Mouse (Mus musculus): ENCODE data around the gene Lrr1. TPM values are rescaled to one million over a fixed set of nuclear protein-coding genes. Genes with fewer than 3 reads are reported as not detected.

Gene Lrr1
- total RNA-seq (2012; rRNA removed) (10.2 and 14.1 TPM in 2 replicates), polyA plus RNA-seq (2012; ENCODE audit: insufficient read depth in 1 of 2, insufficient read length in 2 of 2, low read depth in 1 of 2, low replicate concordance in 2 of 2, missing spikeins in 1 of 2) (10 to 100 TPM in 1 of 2 experiments, not detected in 1; 23.1 TPM)

- Histone ChIP-seq H3K9me3 (replicated peaks; ENCODE audit: insufficient read depth, low read length) (no peaks in the 10 kb centered on the region), H3K79me2 (ENCODE audit: control insufficient read depth, insufficient read depth, low read length, poor library complexity) (peaks cover 11% of the 10 kb centered on the region), H3K27me3 (ENCODE audit: control insufficient read depth in 1 of 2, insufficient read depth in 2 of 2, low read length in 2 of 2) (no peaks in the 10 kb centered on the region), H3K27ac (ENCODE audit: control insufficient read depth, low read depth, low read length) (peak within 1 kb of the TSS; percentile 79), H3K4me1 (ENCODE audit: control insufficient read depth in 1 of 2, insufficient read depth in 2 of 2, low read length in 2 of 2) (peaks cover 2 to 12% of the 10 kb centered on the region in 2 experiments; a peak in 3 of 4 replicates), H3K9ac (ENCODE audit: control insufficient read depth, low read depth, low read length, poor library complexity, severe bottlenecking) (peak within 1 kb of the TSS; percentile 84), H3K4me3 (ENCODE audit: control insufficient read depth in 1 of 2, insufficient read depth in 1 of 2, low read depth in 2 of 2, low read length in 2 of 2) (peak within 1 kb of the TSS; percentile 70 to 78), H3K36me3 (ENCODE audit: control insufficient read depth in 1 of 2, insufficient read depth in 2 of 2, low read length in 2 of 2) (peaks cover 0 to 24% of the 10 kb centered on the region in 2 experiments; a peak in 3 of 4 replicates)
- TF ChIP-seq RCOR1 (IDR thresholded peaks at IDR 0.05; ENCODE audit: low read depth, low read length) (no peak), MAX (IDR thresholded peaks at IDR 0.05; ENCODE audit: low read length) (peak; percentile 99), POLR2AphosphoS2 (IDR thresholded peaks at IDR 0.05; ENCODE audit: low read length) (peak; percentile 58; the same call in 1 of the 2 replicates), EP300 (IDR thresholded peaks at IDR 0.05; ENCODE audit: low read depth in 1 of 2, low read length in 2 of 2) (no peak), HCFC1 (IDR thresholded peaks at IDR 0.05; ENCODE audit: low read depth, low read length) (peak; percentile 83), KAT2A (conservative IDR thresholded peaks at IDR 0.05; ENCODE audit: low read depth, low read length) (no peak), JUND (IDR thresholded peaks at IDR 0.05; ENCODE audit: low read depth, low read length) (no peak), E2F4 (IDR thresholded peaks at IDR 0.05; ENCODE audit: borderline replicate concordance, low read depth, low read length) (peak; percentile 89), NELFE (IDR thresholded peaks at IDR 0.05; ENCODE audit: low read depth, low read length) (peak; percentile 78), ZNF384 (IDR thresholded peaks at IDR 0.05; ENCODE audit: low read depth, low read length) (no peak), CTCF (IDR thresholded peaks at IDR 0.05 in 2 of 3, conservative IDR thresholded peaks at IDR 0.05 in 1 of 3; ENCODE audit: control insufficient read depth in 1 of 3, insufficient read depth in 1 of 3, low read depth in 2 of 3, low read length in 3 of 3, poor library complexity in 1 of 3, severe bottlenecking in 1 of 3) (no peak; a peak in 2 of 6 replicates), POLR2A (IDR thresholded peaks at IDR 0.05; ENCODE audit: control insufficient read depth in 1 of 2, insufficient read depth in 1 of 2, low read depth in 1 of 2, low read length in 2 of 2, poor library complexity in 1 of 2) (peak; percentile 82 to 91), MAFK (IDR thresholded peaks at IDR 0.05; ENCODE audit: borderline replicate concordance, low read depth, low read length) (no peak), ZC3H11A (IDR thresholded peaks at IDR 0.05; ENCODE audit: low read depth, low read length) (no peak), NRF1 (IDR thresholded peaks at IDR 0.05; ENCODE audit: insufficient read depth, low read depth, low read length, poor library complexity, severe bottlenecking) (no peak), SIN3A (IDR thresholded peaks at IDR 0.05; ENCODE audit: low read length) (peak; percentile 93; the same call in 1 of the 2 replicates), GABPA (IDR thresholded peaks at IDR 0.05; ENCODE audit: low read depth, low read length) (no peak), MXI1 (IDR thresholded peaks at IDR 0.05; ENCODE audit: low read depth, low read length) (peak; percentile 74), TCF12 (IDR thresholded peaks at IDR 0.05; ENCODE audit: low read depth, low read length) (no peak; the same call in 1 of the 2 replicates)
- DNase-seq (ENCODE audit: low read depth, low spot score): peak; percentile 93
Measured at GRCm38 (mm10) chr12:69168461-69169106, at the start of gene Lrr1. Gene Lrr1 (plus strand): TSS chr12:69168814.

- Histone ChIP-seq H3K4me1 (ENCODE audit: control insufficient read depth in 1 of 2, insufficient read depth in 2 of 2, low read length in 2 of 2) (peaks cover 0 to 4% of the 10 kb centered on the region in 2 experiments; a peak in 3 of 4 replicates), H3K27ac (ENCODE audit: control insufficient read depth, low read depth, low read length) (no peak overlapping the region), H3K79me2 (ENCODE audit: control insufficient read depth, insufficient read depth, low read length, poor library complexity) (no peaks in the 10 kb centered on the region), H3K36me3 (ENCODE audit: control insufficient read depth in 1 of 2, insufficient read depth in 2 of 2, low read length in 2 of 2) (peaks cover 0 to 3% of the 10 kb centered on the region in 2 experiments; a peak in 2 of 4 replicates), H3K9me3 (replicated peaks; ENCODE audit: insufficient read depth, low read length) (no peaks in the 10 kb centered on the region), H3K9ac (ENCODE audit: control insufficient read depth, low read depth, low read length, poor library complexity, severe bottlenecking) (no peak overlapping the region), H3K4me3 (ENCODE audit: control insufficient read depth in 1 of 2, insufficient read depth in 1 of 2, low read depth in 2 of 2, low read length in 2 of 2) (no peak overlapping the region), H3K27me3 (ENCODE audit: control insufficient read depth in 1 of 2, insufficient read depth in 2 of 2, low read length in 2 of 2) (no peaks in the 10 kb centered on the region)
- no peak for DNase-seq (ENCODE audit: low read depth, low spot score)
- TF ChIP-seq MYB (IDR thresholded peaks at IDR 0.05; ENCODE audit: low read depth, low read length): no peak
- no peak for TF ChIP-seq MAZ (IDR thresholded peaks at IDR 0.05; ENCODE audit: low read depth, low read length)
- no peak for TF ChIP-seq E2F4 (IDR thresholded peaks at IDR 0.05; ENCODE audit: borderline replicate concordance, low read depth, low read length)
- no peak for TF ChIP-seq HCFC1 (IDR thresholded peaks at IDR 0.05; ENCODE audit: low read depth, low read length)
- TF ChIP-seq USF1 (IDR thresholded peaks at IDR 0.05; ENCODE audit: low read depth, low read length): no peak
- no peak for TF ChIP-seq ETS1 (IDR thresholded peaks at IDR 0.05; ENCODE audit: low read depth, low read length)
- no peak for TF ChIP-seq UBTF (IDR thresholded peaks at IDR 0.05; ENCODE audit: borderline replicate concordance, insufficient read depth, low read depth, low read length)
- TF ChIP-seq MEF2A (IDR thresholded peaks at IDR 0.05; ENCODE audit: extremely low read depth, insufficient replicate concordance, low read depth, low read length, poor library complexity, severe bottlenecking): no peak
- no peak for TF ChIP-seq NRF1 (IDR thresholded peaks at IDR 0.05; ENCODE audit: insufficient read depth, low read depth, low read length, poor library complexity, severe bottlenecking)
- no peak for TF ChIP-seq NELFE (IDR thresholded peaks at IDR 0.05; ENCODE audit: low read depth, low read length)
- TF ChIP-seq MXI1 (IDR thresholded peaks at IDR 0.05; ENCODE audit: low read depth, low read length): no peak
- no peak for TF ChIP-seq TBP (IDR thresholded peaks at IDR 0.05; ENCODE audit: low read depth, low read length)
- no peak for TF ChIP-seq SMC3 (IDR thresholded peaks at IDR 0.05; ENCODE audit: low read depth, low read length)
- no peak for TF ChIP-seq USF2 (IDR thresholded peaks at IDR 0.05; ENCODE audit: borderline replicate concordance in 1 of 2, insufficient read depth in 1 of 2, low read depth in 1 of 2, low read length in 2 of 2)
- TF ChIP-seq GATA1 (IDR thresholded peaks at IDR 0.05; ENCODE audit: low read depth, low read length): no peak
Measured at GRCm38 (mm10) chr12:69119908-69120307, 48.7 kb upstream of the Lrr1 start.
